Mouse (Mus musculus) R1 (cell line): ENCODE measurements around the gene Cnot10.

Experiments
- DNase-seq: peaks from one replicate; pipeline ENCODE4 v3.0.0-alpha.2; 2018; ENCODE audit warnings: low read depth, low spot score

Gene Cnot10

GRCm38 (mm10) chr9:114650938-114651634 lies 11.1 kb upstream of the Cnot10 start:
- peak; percentile 87 for DNase-seq

- no peak for DNase-seq
These were observed 9.4 kb upstream of the Cnot10 start for GRCm38 (mm10) chr9:114649371-114649770.

GRCm38 (mm10) chr9:114648472-114648871 lies 8.5 kb upstream of the Cnot10 start:
- DNase-seq, result peak; percentile 54

DNA sequence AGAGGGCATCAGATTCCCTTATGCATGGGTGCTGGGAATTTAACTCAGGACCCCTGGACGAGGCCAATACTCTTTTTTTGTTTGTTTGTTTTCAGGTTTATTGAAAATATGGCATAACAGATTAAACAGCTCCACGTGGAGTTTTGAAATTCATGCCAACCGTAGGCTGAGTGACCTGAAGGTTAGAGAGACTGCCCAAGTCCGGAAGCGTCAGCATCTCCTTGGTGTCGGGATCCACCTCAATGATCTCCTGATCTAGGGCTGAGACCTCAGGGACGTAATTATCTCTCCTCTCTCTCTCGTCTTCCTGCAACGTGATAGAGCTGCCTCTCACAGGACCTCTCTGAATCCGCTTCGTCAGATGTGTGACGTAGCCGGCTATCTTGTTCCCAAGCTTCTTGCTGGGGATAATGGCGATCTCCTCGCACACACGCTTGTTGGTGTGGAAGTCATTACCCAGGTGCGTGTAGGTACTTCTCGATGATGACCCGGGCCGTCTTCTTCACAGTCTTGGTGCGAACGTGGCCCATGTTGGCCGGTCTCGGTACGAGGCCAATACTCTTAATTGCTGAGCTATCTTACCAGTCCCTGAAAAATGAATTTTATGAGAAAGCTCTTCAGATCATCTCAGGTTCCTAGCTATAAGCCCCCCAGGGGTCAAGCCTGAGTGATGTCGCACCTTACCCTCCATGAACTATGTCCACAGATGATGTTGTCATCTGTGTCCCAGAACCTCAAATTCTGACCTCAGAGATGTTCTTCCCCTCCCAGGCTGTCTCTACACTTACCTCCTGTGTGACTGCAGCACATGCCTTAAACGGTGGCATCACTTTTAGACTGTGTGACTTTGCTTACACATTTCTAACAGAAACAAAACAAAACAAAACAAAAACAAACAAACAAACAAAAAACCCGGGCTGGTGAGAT lies 7.8 kb upstream of the Cnot10 start:
- no peak for DNase-seq

GRCm38 (mm10) chr9:114646556-114647505 lies 6.8 kb upstream of the Cnot10 start:
- DNase-seq, result peak; percentile 88

DNA sequence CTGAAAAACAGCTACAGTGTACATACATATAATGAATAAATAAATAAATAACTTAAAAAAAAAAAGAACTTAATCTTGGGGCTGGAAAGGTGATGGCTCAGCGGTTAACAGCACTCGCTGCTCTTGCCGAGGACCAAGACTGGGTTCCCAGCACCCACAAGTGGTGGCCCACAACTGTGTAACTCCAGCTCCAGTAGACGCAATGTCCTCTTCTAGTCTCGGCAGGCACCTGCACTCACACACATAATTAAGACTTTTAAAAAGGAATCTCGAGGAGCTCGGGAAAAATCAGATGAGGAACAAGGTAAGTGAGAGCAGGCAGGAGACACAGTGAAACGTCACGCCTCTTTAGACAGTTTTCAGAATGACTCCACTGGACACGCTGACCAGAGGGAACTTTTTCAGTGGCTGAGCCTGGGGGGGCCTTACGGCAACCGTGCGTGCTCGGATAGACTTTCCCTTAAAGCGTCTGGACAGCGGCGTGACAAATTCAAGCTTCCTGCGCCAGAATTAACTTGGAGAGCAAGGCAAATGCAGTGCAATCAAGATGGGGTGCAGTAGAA lies 717 bp downstream of the Cnot10 start:
- DNase-seq, result no peak

- DNase-seq, result no peak
These were observed 3.2 kb downstream of the Cnot10 start for GRCm38 (mm10) chr9:114636751-114637150.

- no peak for DNase-seq
These were observed 3.8 kb downstream of the Cnot10 start for GRCm38 (mm10) chr9:114636150-114636549.

GRCm38 (mm10) chr9:114632331-114632730 lies 7.7 kb downstream of the Cnot10 start:
- no peak for DNase-seq

DNA sequence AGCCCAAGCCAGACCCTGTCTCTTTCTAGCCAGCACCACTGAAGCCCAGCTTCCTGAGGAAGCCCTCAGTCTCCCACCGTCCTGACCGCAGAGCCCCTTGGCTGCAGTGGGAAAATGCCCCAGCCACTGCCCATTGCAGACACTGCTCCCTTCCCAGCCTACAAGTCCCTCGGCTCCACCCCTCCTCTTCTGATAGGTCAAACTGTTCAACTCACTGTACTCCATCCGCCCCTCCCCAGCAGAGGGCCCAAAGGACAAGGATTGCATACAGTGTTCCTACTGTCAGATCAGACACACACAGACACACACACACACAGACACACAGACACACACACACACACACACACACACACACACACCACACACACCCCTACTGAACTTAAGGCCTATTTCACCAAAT lies 13.3 kb downstream of the Cnot10 start:
- DNase-seq, result peak; percentile 79

DNA sequence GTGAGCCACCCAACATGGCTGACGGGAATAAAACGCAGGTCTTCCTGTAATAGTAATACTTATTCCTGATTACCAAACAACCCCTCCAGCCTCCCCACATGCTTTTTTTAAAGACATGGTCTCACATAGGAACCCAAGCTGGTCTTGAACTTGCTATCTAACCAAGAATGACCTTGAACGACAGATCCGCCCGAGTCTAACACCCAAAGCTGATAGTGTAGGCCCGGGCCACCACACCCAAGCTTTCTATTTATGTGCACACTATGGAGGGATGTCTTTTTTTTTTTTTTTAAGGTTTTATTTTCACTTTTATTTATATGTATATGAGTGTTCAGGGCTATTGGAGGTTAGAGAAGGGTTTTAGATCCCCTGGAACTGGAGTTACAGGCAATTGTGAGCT lies 15.8 kb downstream of the Cnot10 start:
- peak; percentile 52 for DNase-seq

- DNase-seq, result no peak
These were observed 18.8 kb downstream of the Cnot10 start for GRCm38 (mm10) chr9:114621149-114621548.

GRCm38 (mm10) chr9:114614176-114614953 lies 25.6 kb downstream of the Cnot10 start:
- DNase-seq, result peak; percentile 70

DNA sequence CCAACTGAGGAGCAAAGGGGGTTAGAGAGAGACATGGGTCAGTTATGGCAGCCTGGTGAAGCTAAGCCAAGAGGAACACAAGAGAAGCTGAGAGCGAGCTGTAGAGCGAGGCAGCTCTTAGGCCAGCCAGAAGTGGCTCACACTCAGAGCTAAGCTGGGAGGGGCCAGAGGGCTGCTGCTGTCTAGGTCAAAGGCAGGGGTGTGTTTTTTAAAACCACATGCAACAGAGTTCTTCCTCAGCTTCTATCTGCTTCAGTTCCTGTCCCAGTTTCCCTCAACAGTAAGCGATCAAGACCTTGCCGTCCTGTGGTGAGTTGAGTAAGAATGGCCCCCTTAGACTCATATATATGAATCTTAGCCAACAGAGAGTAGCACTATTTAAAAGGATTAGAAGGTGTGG lies 27.0 kb downstream of the Cnot10 start:
- DNase-seq, result peak; percentile 39

DNA sequence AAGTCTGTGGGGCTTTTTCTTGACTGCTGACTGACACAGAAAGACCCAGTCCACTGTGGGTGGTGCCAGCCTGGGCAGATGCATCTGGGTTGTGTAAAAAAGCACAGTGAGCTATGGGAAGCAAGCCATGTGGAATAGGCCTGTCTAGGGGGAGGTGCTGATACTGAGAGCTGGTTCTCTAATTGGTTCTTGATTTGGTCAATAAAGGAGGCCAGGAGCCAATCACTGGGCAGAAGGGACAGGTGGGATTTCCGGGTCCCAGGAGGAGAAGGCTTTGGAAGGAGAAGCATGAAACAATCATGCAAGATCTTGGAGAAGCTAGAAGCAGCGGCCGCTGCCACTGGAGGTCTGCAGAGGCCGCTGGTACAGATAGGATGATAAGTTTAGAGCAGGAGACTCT lies 27.4 kb downstream of the Cnot10 start:
- peak; percentile 79 for DNase-seq

GRCm38 (mm10) chr9:114610266-114610665 lies 29.7 kb downstream of the Cnot10 start:
- DNase-seq, result peak; percentile 63

DNA sequence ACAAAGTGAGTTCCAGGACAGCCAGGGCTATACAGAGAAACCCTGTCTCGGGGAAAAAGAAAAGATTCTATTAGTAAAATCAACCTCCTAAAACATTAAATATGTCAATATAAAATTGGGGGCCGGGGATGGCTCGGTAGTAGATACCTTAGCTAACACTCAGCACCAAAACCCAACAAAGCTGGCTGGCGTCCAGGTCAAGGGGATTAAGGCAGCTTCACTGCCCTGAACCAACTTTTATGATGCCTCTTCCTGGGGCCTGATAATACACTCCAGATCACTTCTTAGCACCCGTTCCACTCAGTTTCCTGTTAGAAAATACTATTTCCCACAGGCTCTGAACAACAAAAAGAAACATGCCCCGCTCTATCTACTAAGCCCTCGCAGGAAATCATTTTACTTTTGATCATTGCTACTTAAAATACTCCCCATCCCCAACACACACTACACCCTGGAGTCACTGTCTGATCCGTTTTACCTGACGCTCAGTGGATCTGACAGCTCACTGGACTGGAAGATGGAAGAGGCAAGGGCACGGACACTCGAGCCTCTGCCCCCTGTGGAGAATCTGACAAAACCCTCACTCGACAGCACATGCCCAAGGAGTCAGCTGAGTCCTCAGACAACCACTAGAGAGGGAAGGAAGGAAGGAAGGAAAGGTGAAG lies 36.0 kb downstream of the Cnot10 start:
- DNase-seq, result no peak

DNA sequence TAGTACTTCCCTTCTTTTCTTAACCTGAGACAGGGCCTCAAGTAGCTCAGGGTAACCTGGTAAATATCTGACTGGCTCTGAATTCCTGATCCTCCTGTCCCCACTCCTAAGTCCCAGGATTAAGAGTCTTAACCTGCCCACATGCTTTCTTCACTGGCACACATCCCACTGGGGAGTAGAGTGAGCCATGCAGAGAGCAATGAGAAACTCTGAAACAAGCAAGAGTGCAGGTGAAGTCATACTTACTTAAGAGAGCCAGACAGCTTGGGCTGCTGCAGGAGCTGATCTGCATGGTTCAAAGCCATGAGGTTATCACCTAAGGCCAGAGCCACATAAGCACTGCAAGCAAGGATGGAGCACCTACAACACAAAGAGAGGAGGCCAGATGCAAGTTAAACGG lies 38.9 kb downstream of the Cnot10 start:
- DNase-seq, result no peak

DNA sequence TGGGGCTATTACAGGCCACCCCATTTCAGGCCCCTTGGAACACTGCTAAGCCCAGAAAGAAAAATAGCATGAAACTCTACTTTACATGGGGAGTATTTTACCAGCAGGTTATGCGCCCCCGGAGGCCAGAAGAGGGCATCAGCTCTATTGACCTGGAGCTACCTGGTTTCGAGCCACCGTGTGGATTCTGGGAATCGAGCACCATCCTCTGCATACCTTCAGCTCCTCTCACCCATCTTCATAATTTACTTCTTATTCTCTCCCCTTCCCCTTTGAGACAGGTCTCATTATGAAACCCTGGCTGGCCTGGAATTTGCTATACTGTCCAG lies 55.0 kb downstream of the Cnot10 start:
- no peak for DNase-seq
